Mouse (Mus musculus): ENCODE results near the gene Vmn1r122. TPM values are rescaled to one million over a fixed set of nuclear protein-coding genes. Genes with fewer than 3 reads are reported as not detected.
"Not testable (repeated sequence)": the region's sequence is repeated elsewhere in the genome, so short reads cannot be mapped to it uniquely, and the experiment has no call there.

Gene Vmn1r122
- not detected in 2 replicates for polyA plus RNA-seq (2012; ENCODE audit: insufficient read depth, insufficient read length, low replicate concordance, missing spikeins)

DNA sequence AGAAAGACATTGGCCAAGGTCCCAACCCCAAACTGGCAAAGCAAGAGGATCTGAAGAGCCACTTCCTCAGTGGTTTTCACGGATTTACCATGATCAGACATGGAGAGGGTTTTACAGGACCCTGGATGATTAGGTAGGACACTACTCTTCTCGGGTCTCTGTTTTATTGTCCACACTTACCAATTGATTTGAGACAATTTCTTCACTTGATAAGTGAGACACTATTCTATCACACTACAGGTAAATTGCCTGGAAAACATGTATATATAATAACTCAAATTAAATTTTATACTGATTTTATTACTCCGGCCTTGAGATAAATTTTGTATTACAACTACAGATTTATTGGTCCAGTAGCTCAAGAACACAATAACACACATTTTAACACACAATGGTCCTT is at the start of gene Vmn1r122:
TSS of gene Vmn1r122 (minus strand) at position 101 of the 400 bp plus-strand sequence.
- WGBS = 56% methylated on average over 3 of the region's 3 CpGs
- H3K4me3 ChIP-seq (ENCODE audit: insufficient read depth, low read depth, low read length); H3K4me1 ChIP-seq (ENCODE audit: control insufficient read depth, insufficient read depth, low read length); H3K27ac ChIP-seq (ENCODE audit: insufficient read depth, low read depth, low read length): not testable (repeated sequence)

DNA sequence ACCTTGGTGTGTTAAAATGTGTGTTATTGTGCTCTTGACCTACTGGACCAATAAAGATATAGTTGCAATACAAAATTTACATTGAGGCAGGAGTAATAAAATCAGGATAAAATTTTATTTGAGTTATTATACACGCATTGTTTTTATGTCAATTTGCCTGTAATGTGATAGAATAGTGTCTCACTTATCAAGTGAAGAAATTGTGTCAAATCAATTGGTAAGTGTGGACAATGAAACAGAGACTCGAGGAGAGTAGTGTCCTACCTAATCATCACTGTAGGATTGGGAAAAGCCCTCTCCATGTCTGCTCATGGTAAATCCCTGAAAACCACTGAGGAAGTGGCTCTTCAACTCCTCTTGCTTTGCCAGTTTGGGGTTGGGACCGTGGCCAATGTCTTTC is 28.0 kb upstream of the Vmn1r122 start, which contains the start of gene Vmn1r123:
TSS of gene Vmn1r123 (plus strand) at position 301 of the 400 bp plus-strand sequence.
- H3K27ac ChIP-seq (ENCODE audit: insufficient read depth, low read depth, low read length); H3K4me3 ChIP-seq (ENCODE audit: insufficient read depth, low read depth, low read length); H3K4me1 ChIP-seq (ENCODE audit: control insufficient read depth, insufficient read depth, low read length): not testable (repeated sequence)
- WGBS = 38% methylated on average over 1 of the region's 3 CpGs

DNA sequence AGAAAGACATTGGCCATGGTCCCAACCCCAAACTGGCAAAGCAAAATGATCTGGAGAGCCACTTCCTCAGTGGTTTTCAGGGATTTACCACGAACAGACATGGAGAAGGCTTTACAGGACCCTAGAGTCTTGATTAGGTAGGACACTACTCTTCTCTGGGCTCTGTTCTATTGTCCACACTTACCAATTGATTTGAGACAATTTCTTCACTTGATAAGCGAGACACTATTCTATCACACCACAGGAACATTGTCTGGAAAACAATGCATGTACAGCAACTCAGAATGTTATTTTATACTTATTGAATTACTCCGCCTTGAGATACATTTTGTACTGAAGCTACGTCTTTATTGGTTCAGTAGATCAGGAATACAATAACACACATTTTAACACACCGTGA is 35.5 kb downstream of the Vmn1r122 start, which contains the start of gene Vmn1r121:
TSS of gene Vmn1r121 (minus strand) at position 101 of the 400 bp plus-strand sequence.
- WGBS = 74% methylated on average over 5 of the region's 5 CpGs
- not testable (repeated sequence) for H3K4me1 ChIP-seq (ENCODE audit: control insufficient read depth, insufficient read depth, low read length); H3K27ac ChIP-seq (ENCODE audit: insufficient read depth, low read depth, low read length); H3K4me3 ChIP-seq (ENCODE audit: insufficient read depth, low read depth, low read length)

Other genes starting within 250 kb of the Vmn1r122 start
- gene Vmn1r118, start 221.8 kb downstream of the Vmn1r122 start, polyA plus RNA-seq (2012; ENCODE audit: insufficient read depth, insufficient read length, low replicate concordance, missing spikeins) = not detected in 2 replicates
- not detected in 2 replicates for gene Vmn1r119, start 121.7 kb downstream of the Vmn1r122 start, polyA plus RNA-seq (2012; ENCODE audit: insufficient read depth, insufficient read length, low replicate concordance, missing spikeins)
- not detected in 2 replicates for gene Vmn1r120, start 80.3 kb downstream of the Vmn1r122 start, polyA plus RNA-seq (2012; ENCODE audit: insufficient read depth, insufficient read length, low replicate concordance, missing spikeins)
- not detected in 2 replicates for gene Vmn1r121, start 35.6 kb downstream of the Vmn1r122 start, polyA plus RNA-seq (2012; ENCODE audit: insufficient read depth, insufficient read length, low replicate concordance, missing spikeins)
- not detected in 2 replicates for gene Vmn1r123, start 28.1 kb upstream of the Vmn1r122 start, polyA plus RNA-seq (2012; ENCODE audit: insufficient read depth, insufficient read length, low replicate concordance, missing spikeins)
- not detected in 2 replicates for gene Gm5157, start 56.3 kb upstream of the Vmn1r122 start, polyA plus RNA-seq (2012; ENCODE audit: insufficient read depth, insufficient read length, low replicate concordance, missing spikeins)
- gene Vmn1r124, start 126.5 kb upstream of the Vmn1r122 start, polyA plus RNA-seq (2012; ENCODE audit: insufficient read depth, insufficient read length, low replicate concordance, missing spikeins) = not detected in 2 replicates
- not detected in 2 replicates for gene Vmn1r125, start 138.1 kb upstream of the Vmn1r122 start, polyA plus RNA-seq (2012; ENCODE audit: insufficient read depth, insufficient read length, low replicate concordance, missing spikeins)
- gene Vmn1r126, start 167.3 kb upstream of the Vmn1r122 start, polyA plus RNA-seq (2012; ENCODE audit: insufficient read depth, insufficient read length, low replicate concordance, missing spikeins) = not detected in 2 replicates
- not detected in 2 replicates for gene Vmn1r127, start 185.7 kb upstream of the Vmn1r122 start, polyA plus RNA-seq (2012; ENCODE audit: insufficient read depth, insufficient read length, low replicate concordance, missing spikeins)
- gene Vmn1r128, start 215.2 kb upstream of the Vmn1r122 start, polyA plus RNA-seq (2012; ENCODE audit: insufficient read depth, insufficient read length, low replicate concordance, missing spikeins) = not detected in 2 replicates
- not detected in 2 replicates for gene Vmn1r129, start 227.2 kb upstream of the Vmn1r122 start, polyA plus RNA-seq (2012; ENCODE audit: insufficient read depth, insufficient read length, low replicate concordance, missing spikeins)